Mouse (Mus musculus) embryonic facial prominence, embryonic 15.5 days (tissue): ENCODE data around the gene Efcab8. TPM values are rescaled to one million over a fixed set of nuclear protein-coding genes. Genes with fewer than 3 reads are reported as not detected.
"Not testable (repeated sequence)": the region's sequence is repeated elsewhere in the genome, so short reads cannot be mapped to it uniquely, and the experiment has no call there.

ENCODE experiments used
- ATAC-seq: fragments of 200-750 bp; cut with Nextera tagmentation; 2 replicates; pipeline ENCODE4 v1.8.0; 2017; ENCODE audit warnings: low read depth, moderate TSS enrichment; ENCODE audit not compliant: insufficient number of reproducible peaks, low FRiP score, low TSS enrichment
- H3K27ac ChIP-seq: fragments of 300-500 bp; sonication (generic); replicated peaks from 2 replicates; pipeline ENCODE4 v1.5.1; 2015; ENCODE audit warnings: mild to moderate bottlenecking, inconsistent platforms
- H3K27me3 ChIP-seq: fragments of 300-500 bp; sonication (generic); 2 replicates; pipeline ENCODE4 v1.6.1; 2015; ENCODE audit warnings: inconsistent platforms
- H3K36me3 ChIP-seq: fragments of 300-500 bp; sonication (generic); 2 replicates; pipeline ENCODE4 v1.6.1; 2015; ENCODE audit warnings: mild to moderate bottlenecking, inconsistent platforms
- H3K4me1 ChIP-seq: fragments of 300-500 bp; sonication (generic); 2 replicates; pipeline ENCODE4 v1.6.1; 2015; ENCODE audit warnings: inconsistent platforms
- H3K4me2 ChIP-seq: fragments of 300-500 bp; sonication (generic); replicated peaks from 2 replicates; pipeline ENCODE4 v1.6.1; 2015; ENCODE audit warnings: mild to moderate bottlenecking, inconsistent platforms
- H3K4me3 ChIP-seq: fragments of 300-500 bp; sonication (generic); replicated peaks from 2 replicates; pipeline ENCODE4 v1.5.1; 2015; ENCODE audit warnings: mild to moderate bottlenecking, inconsistent platforms
- H3K9ac ChIP-seq: fragments of 300-500 bp; sonication (generic); 2 replicates; pipeline ENCODE4 v1.6.1; 2015; ENCODE audit warnings: inconsistent platforms
- H3K9me3 ChIP-seq: fragments of 300-500 bp; sonication (generic); replicated peaks from 2 replicates; pipeline ENCODE4 v1.6.1; 2016; ENCODE audit warnings: inconsistent platforms
- WGBS: fragments of 180-500 bp; shearing (Covaris S2); methylation state at CpG from one replicate; pipeline ENCODE4 v1.1.7; 2015; 5-methylcytosine and 5-hydroxymethylcytosine counted together
- polyA plus RNA-seq: library from polyadenylated mRNA; unstranded; fragments of >200 nt; fragmentation: Nextera tagmentation; extraction: Ambion mirVana; gene quantifications from 2 replicates; pipeline ENCODE4 v1.2.1, GENCODE M21; 2015

Gene Efcab8
- polyA plus RNA-seq, 1 experiment from 2014 or later, result not detected

DNA sequence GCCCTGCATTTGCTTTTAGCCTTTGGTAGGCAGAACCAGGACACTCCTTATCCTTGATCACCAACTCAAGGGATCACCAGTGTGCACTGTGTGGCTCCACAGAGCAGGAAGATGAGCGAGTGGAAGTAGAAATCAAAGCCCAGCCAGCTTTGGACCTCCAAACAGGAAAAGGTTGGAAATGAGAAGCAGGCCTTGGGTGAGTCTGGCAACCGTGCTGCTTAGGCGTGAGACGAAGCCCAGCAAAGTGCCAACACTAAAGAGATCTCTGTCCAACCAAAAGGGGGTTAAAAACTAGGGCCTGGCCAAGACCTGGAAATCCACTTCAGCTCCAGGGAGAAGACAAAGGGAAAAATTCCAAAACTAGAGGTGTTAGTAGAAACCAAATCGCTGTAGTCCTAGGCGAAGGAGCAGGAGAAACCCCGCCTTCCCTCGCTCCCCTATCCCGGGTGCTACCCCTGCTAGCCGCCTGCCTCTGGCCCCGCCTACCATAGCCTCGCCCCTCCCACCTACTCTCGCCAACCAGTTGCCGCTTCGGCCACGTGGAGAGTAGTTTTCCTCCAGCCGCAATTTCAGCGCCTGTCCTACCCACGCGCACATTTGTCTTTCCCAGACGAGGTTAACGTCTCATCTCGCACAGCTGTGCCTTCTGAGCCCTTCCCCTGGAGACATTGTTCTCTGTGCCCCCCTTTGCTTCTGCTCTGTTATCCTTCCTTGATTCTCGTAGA is 931 bp upstream of the Efcab8 start:
- Histone ChIP-seq H3K36me3 (peaks cover 5% of the 10 kb centered on the region), H3K4me1 (0 out of 2 replicates have a peak, but pooled peaks cover 10% of the 10 kb centered on the region), H3K4me2 (peak overlapping the region; percentile 74), H3K9me3 (no peaks in the 10 kb centered on the region), H3K27ac (no peak overlapping the region), H3K9ac (no peak overlapping the region), H3K4me3 (peak overlapping the region; percentile 35), H3K27me3 (no peaks in the 10 kb centered on the region)
- 9% methylated on average over 24 of the region's 24 CpGs for WGBS
- peak; percentile 87 for ATAC-seq

DNA sequence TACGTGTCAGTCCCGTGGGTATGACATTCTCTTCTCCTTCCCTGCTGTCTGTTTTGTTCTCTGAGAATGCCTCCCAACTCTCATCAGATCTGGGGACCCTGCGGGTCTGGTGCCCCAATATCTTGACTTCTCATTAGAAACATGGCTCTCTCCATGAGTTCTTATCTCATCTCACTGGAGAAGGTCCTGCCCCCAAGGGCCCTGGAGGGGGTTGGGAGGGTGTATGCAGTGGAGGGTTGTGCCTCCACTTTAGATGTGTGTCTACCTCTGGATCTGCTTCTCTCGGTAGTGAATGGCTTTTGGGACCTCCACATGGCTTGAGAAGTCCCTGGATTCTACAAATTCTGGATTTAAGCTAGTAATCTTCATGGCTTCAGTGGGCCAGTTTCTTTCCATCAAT is 1.4 kb downstream of the Efcab8 start:
- no peak for ATAC-seq
- no peak overlapping the region for H3K9ac ChIP-seq
- H3K4me1 ChIP-seq, result 0 out of 2 replicates have a peak, but pooled peaks cover 10% of the 10 kb centered on the region
- no peak overlapping the region for H3K4me3 ChIP-seq
- no peak overlapping the region for H3K27ac ChIP-seq
- H3K27me3 ChIP-seq, result no peaks in the 10 kb centered on the region
- H3K9me3 ChIP-seq, result no peaks in the 10 kb centered on the region
- WGBS, result 92% methylated on average over 4 of the region's 4 CpGs
- no peaks in the 10 kb centered on the region for H3K36me3 ChIP-seq
- H3K4me2 ChIP-seq, result no peak overlapping the region

DNA sequence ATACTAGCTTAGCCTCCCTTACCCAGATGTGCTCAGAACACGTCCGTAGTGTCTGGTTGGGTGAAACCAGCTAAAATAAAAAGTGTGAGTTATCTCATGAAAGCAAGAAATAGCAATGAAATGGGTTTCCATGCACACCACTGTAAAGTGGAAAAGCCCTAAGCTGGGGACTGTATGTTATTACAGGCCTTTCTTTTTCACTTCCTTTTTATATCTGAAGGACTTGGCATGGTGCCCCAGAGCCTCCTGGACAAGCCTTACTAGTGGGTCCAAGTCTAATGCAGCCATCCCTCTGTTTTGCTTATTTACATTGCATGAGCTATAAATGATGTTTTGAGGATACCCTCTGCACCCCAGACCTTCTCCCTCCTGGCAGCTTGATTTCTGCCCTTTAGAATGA is 4.9 kb downstream of the Efcab8 start:
- no peaks in the 10 kb centered on the region for H3K9me3 ChIP-seq
- no peak overlapping the region for H3K27ac ChIP-seq
- H3K4me3 ChIP-seq, result no peak overlapping the region
- no peaks in the 10 kb centered on the region for H3K4me1 ChIP-seq
- ATAC-seq, result no peak
- 86% methylated on average over 2 of the region's 2 CpGs for WGBS
- no peaks in the 10 kb centered on the region for H3K36me3 ChIP-seq
- H3K4me2 ChIP-seq, result no peak overlapping the region
- no peak overlapping the region for H3K9ac ChIP-seq
- no peaks in the 10 kb centered on the region for H3K27me3 ChIP-seq

DNA sequence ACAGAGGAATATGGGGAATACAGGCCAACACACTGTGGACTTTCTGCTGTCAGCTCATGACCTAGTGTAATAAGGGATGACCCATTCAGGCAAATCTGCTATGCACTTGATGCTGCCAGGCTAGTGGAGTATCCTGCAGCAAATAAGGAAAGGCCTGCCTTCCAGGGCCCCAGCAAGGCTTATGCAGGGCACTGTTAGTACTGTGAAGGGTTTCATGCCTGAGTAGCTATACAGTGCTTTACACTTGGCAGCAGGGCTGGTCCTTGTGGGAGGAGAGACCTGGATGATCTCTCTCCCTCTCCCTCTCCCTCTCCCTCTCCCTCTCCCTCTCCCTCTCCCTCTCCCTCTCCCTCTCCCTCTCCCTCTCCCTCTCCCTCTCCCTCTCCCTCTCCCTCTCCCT is 13.6 kb downstream of the Efcab8 start:
- no peak for ATAC-seq
- Histone ChIP-seq H3K9me3 (no peaks in the 10 kb centered on the region), H3K4me3 (no peak overlapping the region), H3K9ac (no peak overlapping the region), H3K27me3 (no peaks in the 10 kb centered on the region), H3K4me1 (no peaks in the 10 kb centered on the region), H3K27ac (no peak overlapping the region), H3K4me2 (no peak overlapping the region), H3K36me3 (no peaks in the 10 kb centered on the region)

GRCm38 (mm10) chr2:153795090-153795489 is 15.4 kb downstream of the Efcab8 start:
- H3K9ac ChIP-seq, result no peak overlapping the region
- H3K4me3 ChIP-seq, result no peak overlapping the region
- no peak for ATAC-seq
- no peak overlapping the region for H3K4me2 ChIP-seq
- H3K9me3 ChIP-seq, result no peaks in the 10 kb centered on the region
- no peaks in the 10 kb centered on the region for H3K36me3 ChIP-seq
- 55% methylated on average over 5 of the region's 5 CpGs for WGBS
- no peaks in the 10 kb centered on the region for H3K4me1 ChIP-seq
- no peaks in the 10 kb centered on the region for H3K27me3 ChIP-seq
- H3K27ac ChIP-seq, result no peak overlapping the region

- not testable (repeated sequence) for H3K9me3 ChIP-seq, H3K4me1 ChIP-seq, H3K36me3 ChIP-seq, H3K27me3 ChIP-seq, H3K4me2 ChIP-seq, H3K27ac ChIP-seq, H3K9ac ChIP-seq, ATAC-seq, H3K4me3 ChIP-seq
Measured at GRCm38 (mm10) chr2:153807464-153807863, 27.7 kb downstream of the Efcab8 start.

GRCm38 (mm10) chr2:153808146-153808545 is 28.4 kb downstream of the Efcab8 start:
- Histone ChIP-seq H3K27ac (no peak overlapping the region), H3K4me2 (no peak overlapping the region), H3K27me3 (no peaks in the 10 kb centered on the region), H3K36me3 (no peaks in the 10 kb centered on the region), H3K4me3 (no peak overlapping the region), H3K9me3 (no peaks in the 10 kb centered on the region), H3K9ac (no peak overlapping the region), H3K4me1 (no peaks in the 10 kb centered on the region)
- ATAC-seq, result no peak
- WGBS, result 74% methylated on average over 8 of the region's 8 CpGs

DNA sequence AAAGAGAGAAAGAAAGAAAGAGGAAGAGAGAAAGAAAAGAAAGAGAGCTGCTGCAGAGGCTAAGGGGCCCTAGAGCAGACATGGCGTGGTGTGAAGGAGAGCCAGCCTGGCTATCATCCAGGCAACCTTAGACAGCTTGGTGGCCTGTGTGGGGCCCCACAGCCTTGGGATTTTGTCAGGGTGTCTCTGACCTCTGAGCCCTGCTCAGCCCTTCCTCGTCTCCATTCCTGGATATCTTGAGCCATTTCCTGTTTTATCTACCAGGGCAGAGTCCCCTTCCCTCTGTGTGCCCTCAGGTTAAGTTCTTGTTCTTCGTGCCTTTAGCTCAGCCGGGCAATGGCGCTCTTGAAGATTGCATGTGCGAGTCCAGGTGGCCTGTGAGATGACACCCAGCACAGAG is 29.1 kb downstream of the Efcab8 start:
- Histone ChIP-seq H3K4me3 (no peak overlapping the region), H3K9ac (no peak overlapping the region), H3K36me3 (no peaks in the 10 kb centered on the region), H3K4me1 (no peaks in the 10 kb centered on the region), H3K9me3 (no peaks in the 10 kb centered on the region), H3K27ac (no peak overlapping the region), H3K27me3 (no peaks in the 10 kb centered on the region), H3K4me2 (no peak overlapping the region)
- ATAC-seq, result no peak
- 71% methylated on average over 6 of the region's 6 CpGs for whole genome bisulfite sequencing

- Histone ChIP-seq H3K4me2 (no peak overlapping the region), H3K27me3 (no peaks in the 10 kb centered on the region), H3K9me3 (no peaks in the 10 kb centered on the region), H3K9ac (no peak overlapping the region), H3K27ac (no peak overlapping the region), H3K36me3 (no peaks in the 10 kb centered on the region), H3K4me1 (no peaks in the 10 kb centered on the region), H3K4me3 (no peak overlapping the region)
- no peak for ATAC-seq
- WGBS, result 70% methylated on average over 3 of the region's 3 CpGs
Measured at GRCm38 (mm10) chr2:153809921-153810320, 30.2 kb downstream of the Efcab8 start.

GRCm38 (mm10) chr2:153822005-153822543 is 42.3 kb downstream of the Efcab8 start:
- Histone ChIP-seq H3K9ac (no peak overlapping the region), H3K4me1 (peaks cover 7% of the 10 kb centered on the region; the same call in 1 of the 2 replicates), H3K9me3 (no peaks in the 10 kb centered on the region), H3K27me3 (no peaks in the 10 kb centered on the region), H3K4me3 (no peak overlapping the region), H3K36me3 (no peaks in the 10 kb centered on the region), H3K4me2 (no peak overlapping the region), H3K27ac (no peak overlapping the region)
- 91% methylated on average over 2 of the region's 2 CpGs for WGBS
- no peak for ATAC-seq

- ATAC-seq, result peak; percentile 73
- H3K4me3 ChIP-seq, result no peak overlapping the region
- no peak overlapping the region for H3K4me2 ChIP-seq
- H3K27ac ChIP-seq, result no peak overlapping the region
- no peaks in the 10 kb centered on the region for H3K27me3 ChIP-seq
- peaks cover 7% of the 10 kb centered on the region; the same call in 1 of the 2 replicates for H3K4me1 ChIP-seq
- no peaks in the 10 kb centered on the region for H3K9me3 ChIP-seq
- no peak overlapping the region for H3K9ac ChIP-seq
- WGBS, result 49% methylated on average over 6 of the region's 6 CpGs
- no peaks in the 10 kb centered on the region for H3K36me3 ChIP-seq
Measured at GRCm38 (mm10) chr2:153824593-153824992, 44.9 kb downstream of the Efcab8 start.

- not testable (repeated sequence) for H3K9ac ChIP-seq, H3K4me1 ChIP-seq, H3K4me2 ChIP-seq, H3K4me3 ChIP-seq, H3K9me3 ChIP-seq, ATAC-seq, H3K27ac ChIP-seq, H3K27me3 ChIP-seq, H3K36me3 ChIP-seq
- 61% methylated on average over 32 of the region's 32 CpGs for WGBS
Measured at GRCm38 (mm10) chr2:153825900-153826299, 46.2 kb downstream of the Efcab8 start.
